Mouse (Mus musculus) left cerebral cortex, postnatal 25 days (tissue): ENCODE measurements around the gene Hmx2. TPM values are rescaled to one million over a fixed set of nuclear protein-coding genes. Genes with fewer than 3 reads are reported as not detected.
A peak's percentile ranks its signal among the peaks of the same experiment; 100 is the strongest.

Experiments
- DNase-seq, 2 experiments: peaks; one replicate each; pipeline ENCODE4 v3.0.0; 2022; ENCODE audit warnings: low spot score in 2 of 2, mixed read lengths in 1 of 2
- intact Hi-C: fragments of 180-260 bp; cut with DNase I; formaldehyde crosslinking; loops from one replicate; pipeline ENCODE4 v1.15.1; 2025
- total RNA-seq, 2 experiments: library from RNA; stranded (reverse); gene quantifications; 2 replicates each; pipeline ENCODE4 v1.2.3; 2021

Gene Hmx2
- total RNA-seq, result not detected

DNA sequence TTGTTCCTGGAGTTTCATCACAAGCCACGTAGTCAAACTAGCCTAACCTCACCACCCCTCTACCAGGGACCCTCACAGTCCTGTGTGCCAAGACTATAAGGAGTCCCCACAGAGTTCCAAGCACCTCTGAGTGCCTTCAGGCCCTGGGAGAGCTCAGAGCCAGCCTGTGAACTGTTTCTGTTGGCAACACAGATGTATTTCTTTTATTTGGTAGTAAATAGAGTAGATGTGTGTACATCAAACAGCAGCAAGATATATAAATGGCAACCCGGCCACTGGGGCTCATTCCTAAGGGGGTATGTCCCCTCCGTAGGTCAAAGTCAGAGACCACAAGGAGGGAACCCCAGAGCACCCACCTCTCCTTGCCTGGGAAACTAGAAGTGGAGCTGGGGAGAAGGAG lies at the start of gene Hmx2:
TSS of gene Hmx2 (plus strand) at position 301 of the 400 bp plus-strand sequence.
- intact Hi-C loops, result no loop called here
- no peak for DNase-seq

GRCm38 (mm10) chr7:131503739-131504138 lies 44.8 kb upstream of the Hmx2 start:
- intact Hi-C loops, result no loop called here
- DNase-seq, result no peak

DNA sequence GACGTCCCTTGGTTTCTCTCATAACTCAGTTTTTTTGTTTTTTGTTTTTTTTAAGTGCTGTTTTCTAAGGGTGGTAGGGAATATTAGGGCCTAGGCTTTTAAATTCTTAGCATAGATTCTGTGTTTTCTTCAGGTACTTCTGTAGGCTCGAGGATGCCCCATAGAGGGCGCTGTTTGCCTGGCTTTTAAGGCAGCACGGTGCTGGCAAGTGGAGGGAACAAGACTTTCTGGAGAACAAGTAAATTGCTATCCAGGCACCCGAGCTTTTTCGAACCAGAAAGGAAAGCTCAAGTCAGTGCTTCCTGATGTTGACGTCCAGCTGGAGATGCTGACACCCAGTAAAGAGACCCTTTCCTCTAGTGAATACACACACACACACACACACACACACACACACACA lies 8.6 kb upstream of the Hmx2 start:
- DNase-seq, result peak; percentile 79 to 84
- intact Hi-C loops, result loop anchor here (1.0 to 2.0 kb wide), 2 partner anchors 107 to 342 kb away; no protein-coding TSS in a partner anchor

GRCm38 (mm10) chr7:131541184-131542114 lies 7.1 kb upstream of the Hmx2 start:
- no peak for DNase-seq
- intact Hi-C loops, result loop anchor here (2.0 kb wide), 1 partner anchor 109 kb away; no protein-coding TSS in a partner anchor

- intact Hi-C loops, result no loop called here
- no peak for DNase-seq
Measured at GRCm38 (mm10) chr7:131542115-131542871, 6.3 kb upstream of the Hmx2 start, which contains the start of gene Hmx3. TSS of gene Hmx3 (plus strand) at chr7:131542867.

DNA sequence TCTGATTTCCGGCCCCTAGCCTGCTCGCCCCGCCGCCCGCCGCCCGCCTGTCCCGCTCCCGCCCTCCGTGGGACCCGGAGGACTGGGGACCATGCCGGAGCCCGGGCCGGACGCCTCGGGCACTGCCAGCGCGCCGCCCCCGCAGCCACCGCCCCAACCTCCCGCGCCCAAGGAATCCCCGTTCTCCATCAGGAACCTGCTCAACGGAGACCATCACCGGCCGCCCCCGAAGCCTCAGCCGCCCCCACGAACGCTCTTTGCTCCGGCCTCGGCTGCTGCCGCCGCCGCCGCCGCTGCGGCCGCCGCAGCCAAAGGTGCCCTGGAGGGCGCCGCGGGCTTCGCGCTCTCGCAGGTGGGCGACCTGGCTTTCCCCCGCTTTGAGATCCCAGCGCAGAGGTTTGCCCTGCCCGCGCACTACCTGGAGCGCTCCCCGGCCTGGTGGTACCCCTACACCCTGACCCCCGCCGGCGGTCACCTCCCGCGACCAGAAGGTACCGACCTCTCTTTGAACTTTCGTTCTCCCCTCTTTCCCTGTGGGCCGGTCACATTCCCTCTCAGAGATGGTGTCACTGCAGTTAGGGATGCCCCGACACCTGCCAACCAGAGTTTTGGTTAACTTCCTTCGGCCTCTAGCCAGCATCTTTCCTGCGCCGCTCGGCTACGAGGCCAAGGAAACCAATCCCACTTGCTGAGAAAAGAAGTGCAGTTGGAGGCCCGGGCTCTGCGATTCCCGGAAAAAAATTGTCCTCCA lies 5.5 kb upstream of the Hmx2 start:
- DNase-seq, result no peak
- intact Hi-C loops, result no loop called here

DNA sequence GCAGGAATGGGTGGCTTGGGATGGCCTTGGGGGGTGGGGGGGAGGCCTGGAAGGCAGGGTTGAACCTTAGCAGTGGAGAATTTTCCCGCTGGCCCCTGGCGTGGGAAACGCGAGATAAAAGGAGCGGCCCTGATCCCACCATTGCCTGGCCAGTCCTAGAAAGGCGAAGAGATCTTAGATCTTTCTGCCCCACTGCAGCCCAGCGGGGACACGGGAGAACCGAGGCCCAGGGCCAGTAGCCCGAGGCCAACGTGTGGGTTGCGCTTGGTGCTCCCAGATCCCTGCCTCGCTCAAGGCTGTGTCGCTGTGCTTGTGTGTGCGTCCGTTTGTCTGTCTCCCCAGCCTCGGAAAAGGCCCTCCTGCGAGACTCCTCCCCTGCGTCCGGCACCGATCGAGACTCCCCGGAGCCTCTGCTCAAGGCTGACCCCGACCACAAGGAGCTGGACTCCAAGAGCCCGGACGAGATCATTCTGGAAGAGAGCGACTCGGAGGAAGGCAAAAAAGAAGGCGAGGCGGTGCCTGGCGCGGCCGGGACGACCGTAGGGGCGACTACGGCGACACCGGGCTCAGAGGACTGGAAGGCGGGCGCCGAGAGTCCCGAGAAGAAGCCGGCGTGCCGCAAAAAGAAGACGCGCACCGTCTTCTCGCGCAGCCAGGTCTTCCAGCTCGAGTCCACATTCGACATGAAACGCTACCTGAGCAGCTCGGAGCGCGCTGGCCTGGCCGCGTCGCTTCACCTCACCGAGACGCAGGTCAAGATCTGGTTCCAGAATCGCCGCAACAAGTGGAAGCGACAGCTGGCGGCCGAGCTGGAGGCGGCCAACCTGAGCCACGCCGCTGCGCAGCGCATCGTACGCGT lies 4.7 kb upstream of the Hmx2 start:
- intact Hi-C loops, result no loop called here
- DNase-seq, result no peak

DNA sequence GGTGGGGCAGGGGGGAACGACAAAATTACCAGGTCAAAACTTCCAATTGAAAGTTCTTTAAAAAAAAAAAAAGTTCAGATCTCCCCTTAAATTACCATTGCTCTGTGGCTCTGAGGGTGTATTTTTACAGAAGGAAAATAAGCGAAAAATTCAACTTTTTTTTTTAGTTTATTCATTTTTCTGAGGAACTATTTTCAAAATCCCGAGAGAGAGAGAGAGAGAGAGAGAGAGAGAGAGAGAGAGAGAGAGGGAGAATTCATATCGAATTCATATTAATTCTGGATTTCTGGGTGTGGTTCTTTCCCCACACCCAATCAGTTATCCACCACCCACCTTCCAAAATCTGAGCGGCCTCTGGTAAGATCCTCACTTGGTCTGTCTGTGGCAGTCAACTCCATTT lies 3.7 kb upstream of the Hmx2 start:
- intact Hi-C loops, result no loop called here
- no peak for DNase-seq

- no peak for DNase-seq
- intact Hi-C loops, result no loop called here
Measured at GRCm38 (mm10) chr7:131545701-131546385, 2.7 kb upstream of the Hmx2 start.

DNA sequence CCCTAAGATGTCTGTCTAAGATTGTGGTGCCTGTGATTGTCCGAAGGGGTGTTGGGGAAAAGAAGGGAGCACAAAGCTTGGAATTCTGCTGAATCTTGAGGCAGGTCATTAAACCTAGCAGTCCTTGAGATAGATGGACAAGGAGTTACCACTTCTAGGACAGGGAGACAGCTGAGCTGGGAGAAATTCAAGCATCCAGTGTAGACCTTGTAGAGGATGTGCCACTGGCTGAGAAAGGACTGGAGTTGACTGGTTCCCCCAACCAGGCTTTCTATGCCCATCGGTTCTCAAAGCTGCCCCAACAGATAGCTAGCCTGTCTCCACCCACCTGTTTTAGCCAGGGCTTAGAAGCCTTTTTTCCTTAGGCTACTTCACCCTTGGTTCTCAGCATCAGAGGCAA lies 2.1 kb upstream of the Hmx2 start:
- intact Hi-C loops, result no loop called here
- DNase-seq, result no peak

DNA sequence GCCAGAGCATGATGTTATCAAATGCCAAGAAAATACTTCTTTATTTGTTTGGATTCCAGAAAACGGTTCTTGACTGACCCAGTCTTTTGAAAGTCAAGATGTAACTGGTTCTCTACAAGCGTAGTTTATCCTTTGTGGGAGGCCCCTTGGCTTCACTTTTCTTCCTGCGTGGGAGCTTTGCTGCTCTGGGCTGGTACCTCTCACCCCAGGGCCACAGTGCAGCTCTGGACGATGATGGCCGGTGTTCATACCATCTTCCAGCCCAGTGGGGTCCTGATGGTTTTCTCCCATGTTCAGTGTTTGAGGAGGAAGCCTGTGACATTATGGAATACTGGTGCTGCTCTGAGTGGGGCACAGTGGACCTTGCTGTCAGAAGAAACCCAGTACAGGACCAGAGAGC lies 1.1 kb upstream of the Hmx2 start:
- intact Hi-C loops, result no loop called here
- DNase-seq, result no peak

DNA sequence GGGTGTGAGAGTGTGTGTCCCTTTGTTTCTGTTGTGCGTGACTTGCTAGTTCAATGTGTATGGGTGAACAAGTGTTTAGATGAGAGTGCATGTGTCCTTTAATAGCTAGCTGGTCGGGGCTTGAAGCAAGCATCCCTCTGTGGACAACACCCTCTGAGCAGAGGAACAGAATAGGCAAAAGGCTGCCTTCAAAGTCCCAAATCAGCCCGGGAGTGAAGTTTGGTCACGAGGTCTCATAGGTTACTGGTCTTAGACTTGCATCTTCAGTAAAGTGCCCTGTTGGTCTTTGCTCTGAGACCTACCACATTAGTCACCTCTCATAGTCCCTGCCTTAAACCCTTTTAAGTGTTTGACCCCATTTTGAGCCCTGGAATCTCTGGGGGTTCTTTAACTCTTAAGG lies 2.9 kb downstream of the Hmx2 start:
- intact Hi-C loops, result no loop called here
- DNase-seq, result no peak

DNA sequence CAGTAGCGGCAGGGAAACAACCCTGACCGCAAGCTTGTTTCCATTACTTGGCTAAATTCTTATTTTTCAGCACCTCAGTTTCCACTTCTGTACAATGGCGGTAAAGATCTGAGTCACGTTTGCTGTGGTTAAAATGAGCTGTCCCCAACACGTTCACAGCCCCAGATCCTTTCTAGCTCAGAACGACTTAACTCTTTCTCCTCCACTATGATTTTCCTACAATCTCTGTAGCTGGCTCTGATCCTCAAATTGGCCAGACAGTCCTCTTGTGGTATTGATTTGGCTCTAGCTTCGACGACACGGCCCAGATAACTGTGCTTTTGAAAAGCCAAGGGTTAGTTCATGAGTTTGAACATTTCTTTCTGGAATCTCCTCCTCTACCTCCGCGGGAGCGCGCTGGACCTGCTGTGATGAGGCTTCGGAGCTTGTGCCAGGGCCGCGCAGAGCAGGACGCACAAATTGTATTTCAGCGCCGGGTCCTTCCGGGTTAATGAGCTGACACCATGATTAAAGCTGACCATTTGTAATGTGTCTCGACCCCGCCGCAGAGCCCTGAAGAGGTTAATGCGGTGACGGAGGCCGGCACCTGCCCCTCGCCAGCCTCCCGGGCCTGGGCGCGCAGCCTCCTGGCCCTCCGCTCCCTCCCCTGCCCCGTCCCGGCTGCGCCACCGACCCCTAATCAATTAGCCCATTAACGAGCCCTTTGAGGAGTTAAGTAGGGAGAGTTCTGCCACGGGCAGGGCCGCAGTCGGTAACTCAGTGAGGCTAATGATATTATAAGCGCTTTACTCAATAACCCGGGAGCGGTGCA lies 3.6 kb downstream of the Hmx2 start:
- intact Hi-C loops, result no loop called here

GRCm38 (mm10) chr7:131552781-131553180 lies 4.2 kb downstream of the Hmx2 start:
- intact Hi-C loops, result no loop called here
- DNase-seq, result no peak

More for the DNA sequence above, 3.6 kb downstream of the Hmx2 start:
- DNase-seq, result no peak

- no peak for DNase-seq
- intact Hi-C loops, result no loop called here
Measured at GRCm38 (mm10) chr7:131553771-131554175, 5.2 kb downstream of the Hmx2 start.

GRCm38 (mm10) chr7:131554341-131555180 lies 6.0 kb downstream of the Hmx2 start:
- intact Hi-C loops, result no loop called here
- DNase-seq, result no peak
